Mouse (Mus musculus) thymus, adult 2 months (tissue): Measurements from ENCODE around the gene Gm20388. TPM values are rescaled to one million over a fixed set of nuclear protein-coding genes. Genes with fewer than 3 reads are reported as not detected.

Source experiments
- DNase-seq: peaks from one replicate; pipeline ENCODE4 v3.0.0; 2021
- H3K27ac ChIP-seq: fragments of 200-500 bp; 2 replicates; pipeline ENCODE4 v1.5.1; 2012; ENCODE audit warnings: low read length, control low read depth; ENCODE audit not compliant: control insufficient read depth, insufficient read depth
- H3K27me3 ChIP-seq: fragments of 200-500 bp; 2 replicates; pipeline ENCODE4 v1.6.1; 2012; ENCODE audit warnings: mild to moderate bottlenecking, low read length, moderate library complexity, mixed read lengths; ENCODE audit not compliant: control insufficient read depth, insufficient read depth
- H3K36me3 ChIP-seq: fragments of 200-500 bp; 2 replicates; pipeline ENCODE4 v1.6.1; 2012; ENCODE audit warnings: mild to moderate bottlenecking, low read length, moderate library complexity; ENCODE audit not compliant: control insufficient read depth, insufficient read depth
- H3K4me1 ChIP-seq: fragments of 200-500 bp; replicated peaks from 2 replicates; pipeline ENCODE4 v1.6.1; 2012; ENCODE audit warnings: low read length; ENCODE audit not compliant: control insufficient read depth, insufficient read depth
- H3K4me3 ChIP-seq: fragments of 200-500 bp; 2 replicates; pipeline ENCODE4 v1.5.1; 2012; ENCODE audit warnings: mild to moderate bottlenecking, low read length, control low read depth, moderate library complexity; ENCODE audit not compliant: control insufficient read depth, insufficient read depth
- CTCF ChIP-seq: fragments of 200-500 bp; IDR thresholded peaks from 2 replicates; pipeline ENCODE4 v1.5.1; 2012; ENCODE audit warnings: mild to moderate bottlenecking, control low read depth, low read length, moderate library complexity, borderline replicate concordance; ENCODE audit not compliant: control insufficient read depth, poor library complexity, insufficient read depth; ENCODE audit errors: extremely low read depth
- POLR2A ChIP-seq: fragments of 200-500 bp; IDR thresholded peaks from 2 replicates; pipeline ENCODE4 v1.6.1; 2012; ENCODE audit warnings: mild to moderate bottlenecking, low read length, control low read depth, moderate library complexity; ENCODE audit not compliant: control insufficient read depth, poor library complexity, insufficient read depth; ENCODE audit errors: extremely low read depth
- WGBS: fragments of 180-500 bp; shearing (Covaris S2); methylation state at CpG from one replicate; pipeline ENCODE4 v1.1.7; 2018; 5-methylcytosine and 5-hydroxymethylcytosine counted together
- polyA plus RNA-seq: library from polyadenylated mRNA; depleted of rRNA; stranded (reverse); fragments of >200 nt; gene quantifications from 2 replicates; pipeline ENCODE4 v1.2.3, GENCODE M21; 2012

Gene Gm20388
- polyA plus RNA-seq, 1 experiment: 103 TPM

- Histone ChIP-seq H3K4me1 (peaks cover 43% of the 10 kb centered on the region), H3K27me3 (no peaks in the 10 kb centered on the region), H3K36me3 (no peaks in the 10 kb centered on the region), H3K4me3 (no peak overlapping the region), H3K27ac (no peak overlapping the region)
- TF ChIP-seq POLR2A (no peak), CTCF (no peak)
- 91% methylated on average over 19 of the region's 19 CpGs for WGBS
- no peak for DNase-seq
These were observed 845.0 kb downstream of the Gm20388 start for GRCm38 (mm10) chr8:120755306-120756297.

GRCm38 (mm10) chr8:120758005-120758404 is 847.4 kb downstream of the Gm20388 start:
- peaks cover 19% of the 10 kb centered on the region for H3K4me1 ChIP-seq
- no peak for DNase-seq

DNA sequence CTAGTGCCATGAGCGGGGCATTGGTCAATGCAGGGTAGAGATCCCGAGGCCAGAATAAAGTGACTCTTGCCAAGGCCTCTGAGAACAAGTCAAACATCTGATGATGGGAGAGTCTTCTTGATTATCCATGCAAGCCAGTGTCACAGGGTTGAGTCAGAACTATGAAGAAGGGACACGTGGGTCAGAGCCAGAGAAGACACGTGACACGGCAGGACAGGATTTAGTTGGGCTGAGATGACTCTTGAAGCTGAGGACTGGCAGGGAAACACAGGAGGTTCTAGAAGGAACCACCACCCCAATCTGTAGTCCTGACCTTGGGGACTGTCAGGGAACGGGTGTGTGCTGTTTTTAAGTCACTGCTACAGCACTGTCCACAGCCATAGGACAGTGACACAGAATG is 849.2 kb downstream of the Gm20388 start:
- Histone ChIP-seq H3K27ac (no peak overlapping the region), H3K4me3 (no peak overlapping the region), H3K4me1 (peaks cover 25% of the 10 kb centered on the region), H3K36me3 (no peaks in the 10 kb centered on the region), H3K27me3 (no peaks in the 10 kb centered on the region)
- DNase-seq: no peak
- 71% methylated on average over 6 of the region's 6 CpGs for WGBS
- TF ChIP-seq CTCF: no peak
- TF ChIP-seq POLR2A: no peak

More at GRCm38 (mm10) chr8:120758005-120758404, 847.4 kb downstream of the Gm20388 start:
- WGBS: 71% methylated on average over 4 of the region's 4 CpGs
- no peaks in the 10 kb centered on the region for H3K27me3 ChIP-seq
- H3K27ac ChIP-seq: no peak overlapping the region
- H3K36me3 ChIP-seq: no peaks in the 10 kb centered on the region
- TF ChIP-seq CTCF (no peak), POLR2A (no peak)
- no peak overlapping the region for H3K4me3 ChIP-seq

DNA sequence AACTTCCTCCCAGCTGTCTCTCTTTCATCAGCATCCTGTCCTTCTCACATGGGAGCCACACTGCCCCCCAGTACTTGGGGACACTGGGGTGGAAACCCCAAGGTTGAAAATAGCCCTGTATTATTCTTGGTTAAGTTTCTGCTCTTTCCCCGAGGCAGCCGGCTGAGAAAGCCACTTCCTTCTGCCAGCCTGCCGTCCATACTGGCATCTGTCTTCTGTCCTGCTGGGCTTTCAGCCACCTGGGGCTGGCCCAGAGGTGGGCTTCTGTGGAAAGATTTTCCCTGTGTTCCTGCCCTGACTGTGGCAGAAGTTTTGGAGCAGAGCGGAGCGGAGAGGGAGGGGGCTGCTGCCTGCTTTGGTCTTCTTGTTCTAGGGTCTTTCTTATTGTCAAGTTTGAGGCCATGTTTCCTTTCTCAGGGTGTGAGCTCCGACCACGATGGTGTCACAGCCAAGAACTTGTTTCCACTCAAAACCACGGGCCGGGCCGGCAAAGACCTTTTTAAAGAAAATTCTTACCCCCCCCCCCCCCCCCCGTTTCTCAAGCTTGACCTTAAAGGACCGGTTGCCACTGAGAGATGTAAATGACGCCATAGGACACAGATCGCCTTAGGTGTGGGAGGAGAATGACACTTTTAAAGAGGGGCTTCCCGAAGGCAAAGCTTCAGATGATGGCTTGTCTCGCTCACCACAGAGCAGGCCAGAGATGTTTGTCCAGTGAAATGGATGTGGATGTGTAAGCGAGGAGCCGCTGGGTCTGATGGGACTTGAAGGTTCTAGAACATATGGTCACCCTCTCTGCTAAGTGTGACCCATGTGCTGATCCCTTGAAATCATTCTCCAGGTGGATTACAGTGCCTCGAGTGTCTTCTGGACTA is 849.9 kb downstream of the Gm20388 start:
- Histone ChIP-seq H3K27me3 (no peaks in the 10 kb centered on the region), H3K4me3 (no peak overlapping the region), H3K27ac (no peak overlapping the region), H3K4me1 (peaks cover 32% of the 10 kb centered on the region), H3K36me3 (no peaks in the 10 kb centered on the region)
- WGBS: 54% methylated on average over 19 of the region's 19 CpGs
- TF ChIP-seq CTCF (no peak), POLR2A (no peak)
- DNase-seq: no peak

- no peak for DNase-seq
- TF ChIP-seq CTCF (no peak), POLR2A (no peak)
- peaks cover 35% of the 10 kb centered on the region for H3K4me1 ChIP-seq
- no peak overlapping the region for H3K27ac ChIP-seq
- no peaks in the 10 kb centered on the region for H3K27me3 ChIP-seq
- no peak overlapping the region for H3K4me3 ChIP-seq
- no peaks in the 10 kb centered on the region for H3K36me3 ChIP-seq
- 28% methylated on average over 5 of the region's 5 CpGs for WGBS
These were observed 852.6 kb downstream of the Gm20388 start for GRCm38 (mm10) chr8:120763267-120763666.

DNA sequence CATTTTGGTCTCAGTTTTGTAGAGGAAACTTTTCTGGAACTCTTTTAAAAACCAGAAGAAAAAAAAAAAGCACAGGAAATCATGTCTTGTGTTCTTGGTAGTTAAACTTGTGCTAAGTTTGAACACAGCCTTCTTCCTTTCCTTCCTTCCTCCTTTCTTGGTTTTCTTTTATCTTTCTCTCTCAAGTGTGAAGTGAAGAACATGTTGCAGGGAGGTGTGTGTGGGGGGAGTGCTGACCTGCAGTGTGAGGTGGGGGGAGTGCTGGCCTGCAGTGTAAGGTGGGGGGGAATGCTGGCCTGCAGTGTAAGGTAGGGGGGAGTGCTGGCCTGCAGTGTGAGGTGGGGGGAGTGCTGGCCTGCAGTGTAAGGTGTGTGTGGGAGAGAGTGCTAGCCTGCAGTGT is 854.0 kb downstream of the Gm20388 start:
- no peak for TF ChIP-seq POLR2A
- TF ChIP-seq CTCF: no peak
- H3K36me3 ChIP-seq: no peaks in the 10 kb centered on the region
- H3K4me3 ChIP-seq: no peak overlapping the region
- peak overlapping the region; percentile 53; the same call in 1 of the 2 replicates for H3K27ac ChIP-seq
- peaks cover 39% of the 10 kb centered on the region for H3K4me1 ChIP-seq
- no peak for DNase-seq
- H3K27me3 ChIP-seq: no peaks in the 10 kb centered on the region

DNA sequence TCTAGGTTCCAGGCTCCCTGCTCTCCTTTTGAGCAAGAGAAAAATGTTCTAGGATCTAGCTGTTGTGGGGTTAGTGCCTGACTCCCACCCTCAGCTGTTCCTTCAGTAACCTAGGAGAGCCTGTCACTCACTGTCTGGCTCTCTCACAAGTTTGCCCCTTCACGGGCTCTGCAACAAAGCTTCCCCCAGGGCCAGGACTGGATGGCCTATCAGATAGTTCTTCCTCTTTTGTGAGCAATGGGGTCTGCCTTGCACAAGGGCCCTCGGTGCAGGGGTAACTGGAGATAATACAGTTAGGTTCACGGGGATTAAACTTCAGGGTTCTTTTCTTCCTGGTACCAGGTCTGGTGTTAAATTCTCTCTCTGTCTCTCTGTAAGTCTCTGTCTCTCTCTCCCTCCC is 856.0 kb downstream of the Gm20388 start:
- WGBS: 39% methylated on average over 3 of the region's 3 CpGs
- Histone ChIP-seq H3K27me3 (no peaks in the 10 kb centered on the region), H3K27ac (no peak overlapping the region), H3K36me3 (no peaks in the 10 kb centered on the region), H3K4me1 (peaks cover 34% of the 10 kb centered on the region), H3K4me3 (no peak overlapping the region)
- TF ChIP-seq POLR2A: no peak
- TF ChIP-seq CTCF: no peak
- no peak for DNase-seq
